Mouse (Mus musculus) hindbrain, embryonic 11.5 days (tissue): ENCODE data around the gene Gcsh. TPM values are rescaled to one million over a fixed set of nuclear protein-coding genes. Genes with fewer than 3 reads are reported as not detected.

Source experiments
- ATAC-seq: fragments of 200-750 bp; cut with Nextera tagmentation; 2 replicates; pipeline ENCODE4 v1.8.0; 2017; ENCODE audit warnings: mild to moderate bottlenecking, moderate TSS enrichment, moderate library complexity; ENCODE audit not compliant: low FRiP score
- DNase-seq: peaks from one replicate; pipeline ENCODE4 v3.0.0-alpha.2; 2015; ENCODE audit warnings: low spot score
- H3K27ac ChIP-seq: fragments of 300-500 bp; sonication (generic); 2 replicates; pipeline ENCODE4 v1.5.1; 2014; ENCODE audit warnings: mild to moderate bottlenecking, low read depth, low read length
- H3K27me3 ChIP-seq: fragments of 300-500 bp; sonication (generic); 2 replicates; pipeline ENCODE4 v1.6.1; 2014; ENCODE audit warnings: mild to moderate bottlenecking, low read length, moderate library complexity, mixed read lengths; ENCODE audit not compliant: control insufficient read depth, insufficient read depth
- H3K36me3 ChIP-seq: fragments of 300-500 bp; sonication (generic); 2 replicates; pipeline ENCODE4 v1.6.1; 2014; ENCODE audit warnings: mild to moderate bottlenecking, low read length, moderate library complexity, mixed read lengths; ENCODE audit not compliant: control insufficient read depth, insufficient read depth
- H3K4me1 ChIP-seq: fragments of 300-500 bp; sonication (generic); replicated peaks from 2 replicates; pipeline ENCODE4 v1.6.1; 2014; ENCODE audit warnings: low read length, mixed read lengths; ENCODE audit not compliant: control insufficient read depth, insufficient read depth
- H3K4me2 ChIP-seq: fragments of 300-500 bp; sonication (generic); replicated peaks from 2 replicates; pipeline ENCODE4 v1.6.1; 2014; ENCODE audit warnings: mild to moderate bottlenecking, low read depth, low read length
- H3K4me3 ChIP-seq: fragments of 300-500 bp; sonication (generic); 2 replicates; pipeline ENCODE4 v1.5.1; 2014; ENCODE audit warnings: low read depth, low read length
- H3K9ac ChIP-seq: fragments of 300-500 bp; sonication (generic); 2 replicates; pipeline ENCODE4 v1.6.1; 2014; ENCODE audit warnings: low read depth, low read length
- H3K9me3 ChIP-seq: fragments of 300-500 bp; sonication (generic); 2 replicates; pipeline ENCODE4 v1.6.1; 2016; ENCODE audit warnings: low read length; ENCODE audit not compliant: control insufficient read depth
- WGBS: fragments of 180-500 bp; shearing (Covaris S2); extraction: QIAGEN DNeasy Blood & Tissue Kit; methylation state at CpG from one replicate; pipeline ENCODE4 v1.1.7; 2014; 5-methylcytosine and 5-hydroxymethylcytosine counted together
- polyA plus RNA-seq: library from polyadenylated mRNA; unstranded; fragments of >200 nt; fragmentation: Nextera tagmentation; extraction: Ambion mirVana; gene quantifications from 2 replicates; pipeline ENCODE4 v1.2.1, GENCODE M21; 2014

The Gcsh gene
- 149 and 150 TPM in 2 replicates for polyA plus RNA-seq

- no peaks in the 10 kb centered on the region for H3K36me3 ChIP-seq
- under 1% methylated on average over 48 of the region's 56 CpGs for WGBS
- peak within 1 kb of the TSS; percentile 59 for H3K4me2 ChIP-seq
- no peak within 1 kb of the TSS for H3K27ac ChIP-seq
- H3K9ac ChIP-seq, result peak within 1 kb of the TSS; percentile 62
- peak; percentile 100 for ATAC-seq
- H3K4me1 ChIP-seq, result no peaks in the 10 kb centered on the region
- peak; percentile 99 for DNase-seq
- H3K27me3 ChIP-seq, result no peaks in the 10 kb centered on the region
- H3K9me3 ChIP-seq, result no peaks in the 10 kb centered on the region
- H3K4me3 ChIP-seq, result peak within 1 kb of the TSS; percentile 73
Measured at GRCm38 (mm10) chr8:116993095-116993867, at the start of gene Gcsh. TSS of gene Gcsh (minus strand) at chr8:116993537.

- Histone ChIP-seq H3K27ac (no peak overlapping the region), H3K4me1 (no peaks in the 10 kb centered on the region), H3K9me3 (no peaks in the 10 kb centered on the region), H3K4me2 (no peak overlapping the region), H3K4me3 (no peak overlapping the region), H3K27me3 (no peaks in the 10 kb centered on the region), H3K9ac (no peak overlapping the region), H3K36me3 (no peaks in the 10 kb centered on the region)
- ATAC-seq (0 out of 2 replicates have a peak, but pooled peaks have one; percentile 49), DNase-seq (peak; percentile 29)
- WGBS, result 43% methylated on average over 7 of the region's 7 CpGs
Measured at GRCm38 (mm10) chr8:117039843-117040242, 46.5 kb upstream of the Gcsh start.

GRCm38 (mm10) chr8:117037374-117037935, 44.1 kb upstream of the Gcsh start:
- H3K36me3 ChIP-seq, result no peaks in the 10 kb centered on the region
- no peak overlapping the region for H3K9ac ChIP-seq
- no peak overlapping the region for H3K27ac ChIP-seq
- H3K4me1 ChIP-seq, result no peaks in the 10 kb centered on the region
- H3K9me3 ChIP-seq, result no peaks in the 10 kb centered on the region
- WGBS, result 82% methylated on average over 7 of the region's 7 CpGs
- ATAC-seq (no peak), DNase-seq (no peak)
- H3K4me2 ChIP-seq, result no peak overlapping the region
- no peaks in the 10 kb centered on the region for H3K27me3 ChIP-seq
- H3K4me3 ChIP-seq, result no peak overlapping the region

- WGBS, result 75% methylated on average over 3 of the region's 3 CpGs
- Histone ChIP-seq H3K9me3 (no peaks in the 10 kb centered on the region), H3K36me3 (no peaks in the 10 kb centered on the region), H3K4me1 (no peaks in the 10 kb centered on the region), H3K4me3 (no peak overlapping the region), H3K27ac (no peak overlapping the region), H3K27me3 (no peaks in the 10 kb centered on the region), H3K9ac (no peak overlapping the region), H3K4me2 (no peak overlapping the region)
- ATAC-seq, result no peak
- no peak for DNase-seq
Measured at GRCm38 (mm10) chr8:117033393-117033792, 40.1 kb upstream of the Gcsh start.

GRCm38 (mm10) chr8:117032609-117033008, 39.3 kb upstream of the Gcsh start:
- H3K4me2 ChIP-seq, result no peak overlapping the region
- DNase-seq (no peak), ATAC-seq (no peak)
- H3K9me3 ChIP-seq, result no peaks in the 10 kb centered on the region
- H3K4me3 ChIP-seq, result no peak overlapping the region
- no peaks in the 10 kb centered on the region for H3K36me3 ChIP-seq
- no peak overlapping the region for H3K9ac ChIP-seq
- no peak overlapping the region for H3K27ac ChIP-seq
- H3K27me3 ChIP-seq, result no peaks in the 10 kb centered on the region
- 86% methylated on average over 8 of the region's 8 CpGs for WGBS
- H3K4me1 ChIP-seq, result no peaks in the 10 kb centered on the region

GRCm38 (mm10) chr8:117031476-117031875, 38.1 kb upstream of the Gcsh start:
- H3K36me3 ChIP-seq, result no peaks in the 10 kb centered on the region
- H3K4me1 ChIP-seq, result no peaks in the 10 kb centered on the region
- no peak overlapping the region for H3K4me3 ChIP-seq
- H3K27ac ChIP-seq, result no peak overlapping the region
- no peak overlapping the region for H3K4me2 ChIP-seq
- DNase-seq (no peak), ATAC-seq (no peak)
- H3K9me3 ChIP-seq, result no peaks in the 10 kb centered on the region
- H3K27me3 ChIP-seq, result no peaks in the 10 kb centered on the region
- WGBS, result 58% methylated on average over 6 of the region's 6 CpGs
- no peak overlapping the region for H3K9ac ChIP-seq

GRCm38 (mm10) chr8:117028686-117029085, 35.3 kb upstream of the Gcsh start:
- DNase-seq (no peak), ATAC-seq (no peak)
- 92% methylated on average over 10 of the region's 10 CpGs for WGBS
- no peaks in the 10 kb centered on the region for H3K36me3 ChIP-seq
- no peak overlapping the region for H3K4me2 ChIP-seq
- H3K4me1 ChIP-seq, result no peaks in the 10 kb centered on the region
- H3K9me3 ChIP-seq, result no peaks in the 10 kb centered on the region
- no peaks in the 10 kb centered on the region for H3K27me3 ChIP-seq
- H3K27ac ChIP-seq, result no peak overlapping the region
- no peak overlapping the region for H3K9ac ChIP-seq
- H3K4me3 ChIP-seq, result no peak overlapping the region

GRCm38 (mm10) chr8:117027601-117028000, 34.3 kb upstream of the Gcsh start:
- Histone ChIP-seq H3K27me3 (no peaks in the 10 kb centered on the region), H3K4me1 (no peaks in the 10 kb centered on the region), H3K4me2 (no peak overlapping the region), H3K4me3 (no peak overlapping the region), H3K9ac (no peak overlapping the region), H3K9me3 (no peaks in the 10 kb centered on the region), H3K27ac (no peak overlapping the region), H3K36me3 (no peaks in the 10 kb centered on the region)
- DNase-seq, result no peak
- ATAC-seq, result no peak
- WGBS, result 90% methylated on average over 5 of the region's 5 CpGs
